Mouse (Mus musculus) embryo, embryonic 11.5 days (tissue): Measurements from ENCODE around the gene Plekhg4.

Experiments used
- DNase-seq: peaks from one replicate; pipeline ENCODE4 v3.0.0-alpha.2; 2012; ENCODE audit warnings: low read depth, low spot score

Gene Plekhg4

GRCm38 (mm10) chr8:105349096-105349771 lies 23.8 kb upstream of the Plekhg4 start:
- DNase-seq = no peak

- no peak for DNase-seq
Observed at GRCm38 (mm10) chr8:105350186-105350585, 22.9 kb upstream of the Plekhg4 start.

DNA sequence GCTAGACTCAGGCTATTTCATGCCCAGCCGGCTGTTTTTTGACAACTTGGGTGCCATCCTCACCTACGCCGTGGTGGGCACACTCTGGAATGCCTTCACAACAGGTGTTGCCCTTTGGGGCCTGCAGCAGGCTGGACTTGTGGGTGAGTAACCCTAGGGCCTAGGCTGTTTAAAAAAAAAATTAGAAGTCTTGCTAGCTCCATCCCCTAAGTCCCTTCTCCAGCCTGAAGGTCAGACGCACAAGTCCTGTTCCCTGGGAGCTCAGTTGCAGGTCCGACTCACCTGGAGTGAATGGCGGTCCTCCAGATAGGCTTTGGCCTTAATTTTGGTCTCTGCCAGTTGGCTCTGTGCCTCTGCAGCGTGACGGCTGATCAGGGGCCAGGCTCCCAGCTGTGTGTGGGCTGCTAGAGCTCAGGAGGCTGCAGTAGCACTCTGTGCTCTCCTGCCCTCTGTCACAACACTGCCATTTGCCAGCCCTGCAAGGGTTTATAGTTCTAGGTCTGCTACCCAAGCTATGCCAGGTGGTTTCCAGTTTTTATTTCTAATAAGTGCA lies 19.4 kb upstream of the Plekhg4 start:
- DNase-seq = no peak

DNA sequence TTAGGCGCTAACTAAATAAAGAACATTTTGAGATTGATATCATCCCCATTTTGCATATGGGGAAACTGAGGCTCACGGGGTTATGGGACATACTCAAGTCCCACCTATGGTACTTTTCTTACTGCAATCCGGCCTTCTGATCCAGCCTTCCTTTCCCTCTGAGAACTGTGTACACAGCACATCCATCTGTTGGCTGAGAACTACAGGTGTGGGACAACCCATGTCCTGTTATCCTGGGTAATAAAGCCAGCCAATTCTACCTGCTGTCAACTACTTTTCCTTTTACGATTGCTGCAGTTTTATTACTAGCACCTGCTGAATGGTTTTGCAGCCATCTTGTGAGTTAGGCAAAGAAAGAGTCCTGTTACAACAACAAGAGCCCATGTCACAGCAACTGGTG lies 18.5 kb upstream of the Plekhg4 start:
- DNase-seq = no peak

- DNase-seq = no peak
Observed at GRCm38 (mm10) chr8:105355179-105356024, 17.7 kb upstream of the Plekhg4 start.

DNA sequence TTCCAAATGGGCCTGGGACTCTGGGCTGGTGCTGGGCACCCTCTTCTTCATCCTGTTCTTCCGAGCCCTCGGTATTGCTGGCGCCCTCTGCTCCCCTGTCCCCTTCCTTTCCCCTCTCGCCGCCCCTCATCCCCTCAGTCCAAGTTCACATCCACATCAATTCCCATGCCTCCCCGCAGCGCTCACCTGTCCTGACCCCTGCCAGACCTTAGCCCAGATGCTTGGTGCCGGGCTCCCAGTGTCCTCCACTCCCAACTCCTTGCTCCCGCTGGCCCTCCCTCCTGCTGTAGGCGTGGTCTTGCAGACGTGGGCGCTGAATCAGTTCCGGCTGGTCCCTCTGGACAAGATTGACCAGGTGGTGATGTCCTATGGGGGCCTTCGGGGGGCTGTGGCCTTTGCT lies 16.4 kb upstream of the Plekhg4 start:
- no peak for DNase-seq

GRCm38 (mm10) chr8:105359208-105359607 lies 13.9 kb upstream of the Plekhg4 start:
- DNase-seq = no peak

DNA sequence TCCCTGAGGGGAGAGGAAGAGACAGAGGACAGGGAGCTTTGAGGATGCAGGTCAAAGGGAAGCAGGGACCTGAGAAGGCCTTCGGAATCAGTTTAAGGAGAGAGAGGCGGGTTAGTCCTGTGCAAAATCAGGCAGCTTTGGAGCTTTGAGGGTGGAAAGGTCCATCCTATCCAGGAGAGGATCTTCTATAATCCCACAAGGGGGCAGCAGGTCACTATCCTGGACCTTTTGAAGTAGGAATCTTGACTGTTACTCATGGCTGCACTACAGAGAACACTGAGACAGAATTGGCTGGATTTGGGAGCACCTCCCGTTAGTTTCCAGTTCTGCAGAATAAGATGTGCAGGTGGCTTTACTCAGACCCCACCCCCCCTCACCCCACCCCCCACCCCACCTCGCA lies 13.4 kb upstream of the Plekhg4 start:
- no peak for DNase-seq

DNA sequence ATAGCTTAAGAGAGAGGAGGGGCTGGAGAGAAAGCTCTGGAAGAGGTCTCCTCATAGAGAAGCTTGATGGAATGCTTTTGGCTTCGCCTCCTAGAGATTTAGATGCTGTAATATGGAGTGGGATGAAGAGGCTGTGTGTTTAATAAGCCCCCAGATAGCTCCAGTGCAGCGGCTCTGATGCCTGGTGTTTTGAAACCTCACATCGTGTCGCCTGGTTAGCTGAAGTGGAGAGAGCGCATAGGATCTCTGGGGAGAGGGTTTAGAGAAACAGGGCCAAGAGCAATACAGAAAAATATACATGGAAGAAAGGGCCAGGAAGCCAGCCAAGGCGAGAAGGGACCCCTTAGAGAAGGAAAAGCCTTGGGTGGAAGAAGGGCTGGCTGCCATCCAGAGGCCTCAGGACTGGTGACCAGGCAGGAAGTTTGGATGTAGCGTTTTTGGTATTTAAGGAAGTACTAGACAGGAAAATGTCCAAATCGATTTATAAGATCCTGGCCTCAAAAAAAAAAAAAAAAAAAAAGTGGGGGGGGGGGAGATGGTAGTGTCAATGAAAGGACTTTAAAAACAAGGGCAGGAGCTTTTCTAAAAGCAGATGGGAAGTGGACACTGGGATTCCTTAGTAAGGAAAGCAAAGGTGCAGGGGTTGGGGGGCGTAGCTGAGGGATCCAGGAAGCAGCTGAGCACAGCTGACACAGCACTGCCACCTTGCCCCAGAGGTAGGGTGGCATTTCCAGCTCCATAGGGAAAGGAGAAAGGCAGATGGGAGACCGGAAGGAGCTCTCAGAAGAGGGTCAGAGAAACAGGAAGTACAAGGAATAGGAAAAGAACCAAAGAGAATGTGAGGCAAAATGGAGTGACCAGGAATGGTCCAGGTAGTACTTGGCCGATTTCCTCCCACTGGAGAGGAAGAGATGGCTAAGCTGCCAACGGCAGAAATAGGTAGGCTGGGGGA lies 11.0 kb upstream of the Plekhg4 start:
- no peak for DNase-seq

DNA sequence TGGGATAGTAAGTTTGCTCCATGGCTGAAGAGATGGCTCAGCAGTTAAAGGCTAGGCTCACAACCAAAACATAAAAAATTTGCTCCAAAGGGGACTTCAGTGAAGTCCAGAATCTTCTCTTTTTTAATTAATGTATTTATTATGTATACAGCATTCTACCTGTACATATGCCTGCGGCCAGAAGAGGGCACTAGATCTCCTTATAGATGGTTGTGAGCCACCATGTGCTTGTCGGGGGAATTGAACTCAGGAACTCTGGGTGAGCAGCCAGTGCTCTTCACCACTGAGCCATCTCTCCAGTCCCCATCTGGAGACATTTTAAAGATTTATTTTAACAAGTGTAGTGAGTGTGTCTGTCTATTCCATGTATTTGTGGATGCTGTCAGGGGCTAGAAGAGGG lies 6.0 kb upstream of the Plekhg4 start:
- no peak for DNase-seq

DNA sequence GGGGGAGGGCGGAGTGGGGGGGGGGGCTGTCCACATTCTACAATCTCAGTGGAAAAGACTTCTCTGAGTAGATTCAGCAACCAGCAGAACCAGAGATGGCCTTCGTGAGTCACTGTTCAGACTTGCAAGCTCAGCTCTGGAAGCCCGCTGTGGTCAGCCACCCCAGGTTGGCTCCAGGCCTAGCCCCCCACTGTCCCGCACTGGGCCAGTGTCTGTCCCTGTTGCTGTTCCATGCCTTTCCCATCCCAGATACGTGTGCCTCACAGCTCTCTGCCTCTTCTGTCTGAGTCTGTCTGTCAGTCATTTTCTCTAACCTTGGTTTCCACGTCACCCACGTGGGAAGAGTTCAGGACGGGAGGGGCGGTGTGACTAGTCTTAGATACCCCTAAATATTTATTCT lies 601 bp upstream of the Plekhg4 start:
- no peak for DNase-seq

- peak; percentile 20 for DNase-seq
Observed at GRCm38 (mm10) chr8:105374513-105374966, 1.5 kb downstream of the Plekhg4 start.

GRCm38 (mm10) chr8:105378673-105379072 lies 5.6 kb downstream of the Plekhg4 start:
- no peak for DNase-seq

GRCm38 (mm10) chr8:105380308-105380707 lies 7.2 kb downstream of the Plekhg4 start:
- DNase-seq = no peak

GRCm38 (mm10) chr8:105384070-105384469 lies 11.0 kb downstream of the Plekhg4 start:
- no peak for DNase-seq

- no peak for DNase-seq
Observed at GRCm38 (mm10) chr8:105387151-105387550, 14.1 kb downstream of the Plekhg4 start.

GRCm38 (mm10) chr8:105389096-105389495 lies 16.0 kb downstream of the Plekhg4 start:
- no peak for DNase-seq

DNA sequence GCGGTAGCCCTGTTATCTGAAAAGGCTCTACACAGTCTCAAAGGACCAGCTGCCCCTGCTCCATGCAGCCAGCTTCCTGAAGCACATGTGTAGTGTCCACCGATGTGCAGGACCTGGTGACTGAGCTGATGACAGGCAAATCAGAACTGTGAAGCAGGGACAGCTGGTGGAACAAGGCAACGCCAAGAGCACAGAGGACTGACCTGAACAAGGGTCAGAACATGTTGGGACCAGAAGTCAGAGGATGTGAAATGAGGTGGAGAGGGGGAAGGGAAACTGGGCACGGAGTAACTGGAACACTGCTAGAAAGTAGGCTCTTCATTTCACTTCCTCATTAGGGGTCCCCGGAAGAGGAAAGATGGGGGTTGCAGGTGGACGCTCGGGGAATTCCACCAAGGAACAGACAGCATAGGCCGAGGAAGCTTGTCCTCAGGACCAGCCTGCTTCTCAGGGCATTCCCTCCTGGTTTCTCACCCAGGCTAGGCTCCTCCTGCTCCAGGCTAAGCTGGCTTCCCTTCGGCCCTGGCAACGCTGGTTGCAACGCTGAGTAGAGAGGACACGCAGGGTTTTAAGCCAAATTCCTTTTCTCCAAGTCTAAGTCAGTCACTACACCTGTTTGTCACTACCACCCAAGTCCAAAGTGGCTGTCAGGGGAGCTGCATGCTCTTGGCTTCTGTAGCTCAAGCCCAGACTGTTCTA lies 20.2 kb downstream of the Plekhg4 start:
- no peak for DNase-seq

DNA sequence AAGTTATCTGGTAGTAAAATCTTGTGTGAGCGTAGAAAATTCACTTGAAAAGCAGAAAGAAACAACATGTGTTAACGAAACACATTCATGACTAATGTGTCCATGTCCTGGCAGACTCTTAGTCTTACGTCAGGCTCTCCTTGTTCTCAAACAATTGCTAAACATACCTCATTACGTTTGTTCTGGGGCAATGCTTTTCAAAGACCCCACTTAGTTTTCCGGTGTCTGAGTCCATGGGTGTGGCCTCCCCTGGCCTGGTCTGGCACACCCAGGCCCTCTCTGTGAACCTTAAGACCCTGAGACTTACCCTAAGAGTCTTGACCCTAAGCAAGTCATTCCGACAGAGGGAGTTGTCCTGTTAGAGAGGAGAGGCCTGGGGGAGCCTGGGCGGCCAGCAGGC lies 20.8 kb downstream of the Plekhg4 start:
- DNase-seq = no peak

- no peak for DNase-seq
Observed at GRCm38 (mm10) chr8:105397747-105398146, 24.7 kb downstream of the Plekhg4 start.

- no peak for DNase-seq
Observed at GRCm38 (mm10) chr8:105400016-105400415, 26.9 kb downstream of the Plekhg4 start.
